Mouse (Mus musculus) embryo, embryonic 9.5 days (tissue): ENCODE results near the gene Trim40.

Experiments used
- DNase-seq: peaks from one replicate; pipeline ENCODE4 v3.0.0-alpha.2; 2017; ENCODE audit errors: extremely low spot score

The Trim40 gene

GRCm38 (mm10) chr17:36840961-36841445 lies 48.9 kb downstream of the Trim40 start:
- DNase-seq, result no peak

- no peak for DNase-seq
These were observed 50.0 kb downstream of the Trim40 start for GRCm38 (mm10) chr17:36839931-36840330.

GRCm38 (mm10) chr17:36839001-36839400 lies 50.9 kb downstream of the Trim40 start:
- DNase-seq, result no peak

- peak; percentile 98 for DNase-seq
These were observed 52.9 kb downstream of the Trim40 start, which contains the start of gene Trim26 for GRCm38 (mm10) chr17:36836874-36837647. Trim26 (plus strand) TSS chr17:36837134.

GRCm38 (mm10) chr17:36836427-36836812 lies 53.5 kb downstream of the Trim40 start:
- no peak for DNase-seq

GRCm38 (mm10) chr17:36835591-36836426 lies 54.1 kb downstream of the Trim40 start:
- DNase-seq, result peak; percentile 58

GRCm38 (mm10) chr17:36832694-36833093 lies 57.2 kb downstream of the Trim40 start:
- DNase-seq, result no peak
